Mouse (Mus musculus) heart, embryonic 14.5 days (tissue): Measurements from ENCODE around the gene Cfap73. TPM values are rescaled to one million over a fixed set of nuclear protein-coding genes. Genes with fewer than 3 reads are reported as not detected.

Experiments used
- ATAC-seq: fragments of 200-750 bp; cut with Nextera tagmentation; 2 replicates; pipeline ENCODE4 v1.8.0; 2017; ENCODE audit warnings: low read depth, moderate TSS enrichment; ENCODE audit not compliant: insufficient number of reproducible peaks, insufficient read depth, low FRiP score
- H3K27ac ChIP-seq, 2 experiments: fragments of 200-500 bp in 1 of 2; fragments of 300-500 bp in 1 of 2; sonication (generic) in 1 of 2; replicated peaks in 1 of 2; 2 replicates each; pipeline ENCODE4 v1.5.1; 2012 to 2014; ENCODE audit warnings: low read depth in 2 of 2, low read length in 2 of 2, control low read depth in 1 of 2, mild to moderate bottlenecking in 1 of 2, mixed read lengths in 1 of 2; ENCODE audit not compliant: control insufficient read depth in 1 of 2, insufficient read depth in 1 of 2
- H3K27me3 ChIP-seq: fragments of 300-500 bp; sonication (generic); 2 replicates; pipeline ENCODE4 v1.6.1; 2014; ENCODE audit warnings: mild to moderate bottlenecking, low read length, control low read depth; ENCODE audit not compliant: control insufficient read depth, insufficient read depth
- H3K36me3 ChIP-seq: fragments of 300-500 bp; sonication (generic); 2 replicates; pipeline ENCODE4 v1.6.1; 2014; ENCODE audit warnings: mild to moderate bottlenecking, control low read depth, low read length, mixed read lengths; ENCODE audit not compliant: control insufficient read depth, insufficient read depth
- H3K4me1 ChIP-seq, 2 experiments: fragments of 200-500 bp in 1 of 2; fragments of 300-500 bp in 1 of 2; sonication (generic) in 1 of 2; 2 replicates each; pipeline ENCODE4 v1.6.1; 2012 to 2014; ENCODE audit warnings: low read length in 2 of 2, control low read depth in 1 of 2, mixed read lengths in 1 of 2; ENCODE audit not compliant: control insufficient read depth in 2 of 2, insufficient read depth in 2 of 2
- H3K4me2 ChIP-seq: fragments of 300-500 bp; sonication (generic); 2 replicates; pipeline ENCODE4 v1.6.1; 2014; ENCODE audit warnings: mild to moderate bottlenecking, low read length
- H3K4me3 ChIP-seq, 2 experiments: fragments of 200-500 bp in 1 of 2; fragments of 300-500 bp in 1 of 2; sonication (generic) in 1 of 2; 2 replicates each; pipeline ENCODE4 v1.5.1; 2012 to 2014; ENCODE audit warnings: low read length in 2 of 2, mild to moderate bottlenecking in 2 of 2, control low read depth in 1 of 2, low read depth in 1 of 2, moderate library complexity in 1 of 2; ENCODE audit not compliant: control insufficient read depth in 1 of 2, insufficient read depth in 1 of 2
- H3K9ac ChIP-seq: fragments of 300-500 bp; sonication (generic); 2 replicates; pipeline ENCODE4 v1.6.1; 2014; ENCODE audit warnings: mild to moderate bottlenecking, low read length
- H3K9me3 ChIP-seq: fragments of 300-500 bp; sonication (generic); 2 replicates; pipeline ENCODE4 v1.6.1; 2016; ENCODE audit warnings: low read length, control low read depth; ENCODE audit not compliant: control insufficient read depth
- WGBS: fragments of 180-500 bp; shearing (Covaris S2); extraction: QIAGEN DNeasy Blood & Tissue Kit; methylation state at CpG from one replicate; pipeline ENCODE4 v1.1.7; 2014; 5-methylcytosine and 5-hydroxymethylcytosine counted together
- polyA plus RNA-seq: library from polyadenylated mRNA; unstranded; fragments of >200 nt; fragmentation: Nextera tagmentation; extraction: Ambion mirVana; gene quantifications from 2 replicates; pipeline ENCODE4 v1.2.1, GENCODE M21; 2014

The Cfap73 gene
- polyA plus RNA-seq, 1 experiment from 2014 or later: not detected

GRCm38 (mm10) chr5:120652915-120653701, 19.1 kb upstream of the Cfap73 start:
- H3K9ac ChIP-seq: no peak overlapping the region
- no peaks in the 10 kb centered on the region for H3K36me3 ChIP-seq
- H3K4me1 ChIP-seq: peaks cover 5 to 14% of the 10 kb centered on the region in 2 experiments
- H3K4me3 ChIP-seq: no peak overlapping the region
- WGBS: 79% methylated on average over 28 of the region's 28 CpGs
- H3K27me3 ChIP-seq: peaks cover 37% of the 10 kb centered on the region
- H3K27ac ChIP-seq: no peak overlapping the region
- no peaks in the 10 kb centered on the region for H3K9me3 ChIP-seq
- no peak for ATAC-seq
- no peak overlapping the region for H3K4me2 ChIP-seq

DNA sequence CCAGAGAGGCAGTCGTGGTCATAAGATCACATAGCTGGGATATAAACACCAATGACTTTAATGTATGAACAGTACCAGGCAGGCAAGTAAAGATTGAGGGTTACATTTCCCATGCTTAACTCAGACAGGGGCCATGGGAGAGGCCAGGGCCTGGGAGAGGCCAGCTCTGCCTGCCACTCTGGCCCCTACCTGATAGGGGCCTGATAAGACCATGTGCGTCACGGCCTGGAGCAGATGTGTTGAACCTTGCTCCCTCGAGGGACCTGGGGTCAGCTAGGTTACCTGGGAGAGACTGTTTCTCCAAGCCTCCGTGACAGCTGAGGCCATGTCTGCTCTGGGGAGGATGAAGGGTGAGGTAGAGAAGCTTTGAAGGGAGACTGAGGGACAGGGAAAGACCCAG, 17.2 kb upstream of the Cfap73 start:
- Histone ChIP-seq H3K36me3 (no peaks in the 10 kb centered on the region), H3K27me3 (peaks cover 42% of the 10 kb centered on the region), H3K4me3 (no peak overlapping the region), H3K9me3 (no peaks in the 10 kb centered on the region), H3K9ac (no peak overlapping the region), H3K4me1 (peaks cover 5 to 14% of the 10 kb centered on the region in 2 experiments), H3K27ac (no peak overlapping the region), H3K4me2 (no peak overlapping the region)
- 34% methylated on average over 5 of the region's 5 CpGs for WGBS
- no peak for ATAC-seq

DNA sequence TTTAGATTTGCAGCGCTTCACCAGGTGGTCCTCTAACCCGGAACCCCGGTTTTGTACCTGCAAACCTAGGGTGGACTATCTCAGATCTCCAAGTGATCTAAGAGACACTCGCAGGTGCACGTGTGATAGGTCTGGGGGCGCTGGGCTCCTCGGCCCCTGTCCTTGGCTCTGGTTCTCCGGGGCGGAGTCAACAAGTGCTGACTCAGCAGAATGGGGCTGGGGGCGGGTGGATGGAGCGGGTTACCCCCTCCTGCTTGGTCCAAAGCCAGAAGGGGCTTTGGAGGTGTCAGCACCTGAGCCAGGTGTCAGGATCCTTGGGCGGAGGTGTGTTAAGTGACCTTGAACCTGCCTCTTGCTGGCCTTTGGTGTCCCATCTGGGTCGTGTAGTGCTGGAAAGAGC, 15.9 kb upstream of the Cfap73 start:
- no peak for ATAC-seq
- Histone ChIP-seq H3K36me3 (no peaks in the 10 kb centered on the region), H3K9ac (no peak overlapping the region), H3K9me3 (no peaks in the 10 kb centered on the region), H3K27ac (no peak overlapping the region), H3K4me2 (no peak overlapping the region), H3K4me1 (peaks cover 5 to 14% of the 10 kb centered on the region in 2 experiments), H3K27me3 (peaks cover 42% of the 10 kb centered on the region), H3K4me3 (no peak overlapping the region)
- WGBS: 21% methylated on average over 13 of the region's 13 CpGs

DNA sequence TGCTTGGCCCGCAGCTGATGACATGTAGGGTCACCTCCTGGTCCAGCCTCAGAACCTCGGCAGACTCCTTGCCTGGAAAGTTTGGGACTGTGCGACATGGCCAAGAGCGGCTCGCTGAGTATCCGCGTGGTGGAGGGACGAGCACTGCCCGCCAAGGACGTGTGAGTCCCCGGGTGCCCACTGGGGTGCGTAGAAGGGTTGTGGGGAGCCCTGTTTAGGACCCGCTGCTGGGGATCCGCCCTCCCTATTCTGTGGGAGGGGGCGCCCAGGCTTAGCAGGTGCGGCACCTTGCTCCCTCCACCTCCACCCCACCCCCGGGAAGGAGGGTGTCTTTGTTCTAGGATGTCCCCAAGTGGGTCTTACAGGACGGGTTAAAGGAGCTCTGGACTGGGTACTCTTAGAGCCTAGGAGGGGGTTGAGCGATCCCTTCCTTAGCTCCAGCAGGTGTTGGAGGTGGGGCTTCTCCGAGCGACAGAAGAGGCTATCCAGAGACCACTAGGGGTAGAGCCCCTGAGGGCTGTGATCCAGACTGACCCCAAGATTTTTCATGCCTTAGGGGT, 15.4 kb upstream of the Cfap73 start:
- Histone ChIP-seq H3K4me3 (peak overlapping the region; percentile 22 to 34), H3K27me3 (peaks cover 42% of the 10 kb centered on the region), H3K36me3 (no peaks in the 10 kb centered on the region), H3K27ac (no peak overlapping the region), H3K4me2 (peak overlapping the region; percentile 69), H3K9me3 (no peaks in the 10 kb centered on the region), H3K4me1 (peaks cover 5 to 14% of the 10 kb centered on the region in 2 experiments), H3K9ac (no peak overlapping the region)
- ATAC-seq: peak; percentile 28; the same call in 1 of the 2 replicates
- WGBS: 4% methylated on average over 21 of the region's 21 CpGs

DNA sequence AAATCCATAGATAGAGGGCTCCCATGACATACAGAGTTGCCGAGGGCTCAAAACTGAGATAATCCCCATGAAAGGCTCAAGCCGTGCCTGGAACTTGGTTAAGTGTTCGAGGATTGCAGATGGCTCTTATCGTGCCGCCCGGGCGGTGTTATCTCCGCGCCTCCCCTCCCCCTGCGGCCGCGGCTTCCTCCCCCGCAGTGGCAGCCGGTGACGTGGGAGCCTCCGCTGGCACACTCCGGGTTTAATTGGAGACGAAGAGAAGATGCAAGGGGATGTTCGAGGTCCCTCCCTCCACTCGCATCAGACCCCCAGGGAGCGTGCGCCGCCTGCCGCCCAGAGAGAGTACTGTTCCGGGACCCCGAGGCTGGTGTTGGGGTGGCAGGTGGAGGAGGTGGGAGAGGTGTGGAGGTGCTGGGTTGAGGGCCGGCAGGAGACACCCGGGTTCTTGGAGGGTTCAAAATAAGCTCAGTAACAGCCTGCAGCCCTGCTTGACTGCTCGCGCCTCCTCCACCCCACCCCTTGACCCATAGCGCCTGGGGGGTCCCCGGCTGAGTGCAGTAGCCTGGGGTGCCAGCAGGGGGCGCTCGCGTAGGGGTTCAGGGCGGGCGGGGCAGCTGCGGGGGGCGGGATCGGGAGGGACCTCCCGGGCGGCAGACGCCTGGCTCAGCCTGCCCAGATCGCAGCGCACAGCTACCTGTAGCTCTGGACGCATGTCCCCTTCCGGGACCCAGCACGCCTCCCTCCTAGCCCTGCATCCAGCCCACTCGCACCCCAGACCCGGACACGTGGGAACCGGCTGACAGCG, 14.7 kb upstream of the Cfap73 start, which contains the start of gene Rasal1:
TSS of gene Rasal1 (plus strand) at position 244 of the 805 bp plus-strand sequence.
- 1% methylated on average over 53 of the region's 53 CpGs for WGBS
- Histone ChIP-seq H3K36me3 (no peaks in the 10 kb centered on the region), H3K9me3 (no peaks in the 10 kb centered on the region), H3K4me3 (peak within 1 kb of the TSS; percentile 32 to 34), H3K4me2 (peak within 1 kb of the TSS; percentile 69), H3K27me3 (peaks cover 42% of the 10 kb centered on the region), H3K27ac (no peak within 1 kb of the TSS), H3K4me1 (peaks cover 8 to 18% of the 10 kb centered on the region in 2 experiments), H3K9ac (peak within 1 kb of the TSS; percentile 44)
- ATAC-seq: 0 out of 2 replicates have a peak, but pooled peaks have one; percentile 19

DNA sequence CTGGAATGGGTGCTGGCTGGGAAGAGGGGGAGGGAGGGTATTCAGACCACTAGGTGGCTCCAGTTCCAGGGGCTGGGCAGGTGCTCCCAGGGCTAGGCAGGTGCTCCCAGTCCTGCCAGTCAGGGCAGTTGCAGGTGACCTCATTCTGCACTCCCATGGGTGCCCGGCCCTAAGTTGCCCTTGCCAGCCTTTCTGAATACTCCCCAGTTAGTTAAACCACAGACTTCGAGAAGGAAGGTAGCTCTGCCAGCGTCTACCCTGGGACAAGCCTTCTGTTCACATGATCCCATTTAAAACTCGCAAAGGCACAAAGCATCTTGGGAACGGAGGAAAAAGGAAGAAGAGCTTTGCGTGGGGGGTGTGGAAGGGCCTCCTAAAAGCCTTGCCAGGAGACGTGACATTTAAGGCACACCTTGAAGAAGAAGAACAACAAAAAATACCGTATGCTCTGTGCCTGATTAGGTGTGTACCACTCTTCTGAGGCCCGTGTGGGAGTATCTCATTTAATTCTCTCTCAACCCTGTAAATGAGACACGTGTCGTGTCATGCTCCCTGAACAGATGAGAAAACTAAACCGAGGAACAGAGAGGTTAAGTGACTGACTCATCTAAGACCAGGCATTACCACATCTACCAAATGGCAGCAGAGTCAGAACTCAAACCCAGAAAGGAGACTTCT, 13.9 kb upstream of the Cfap73 start:
- Histone ChIP-seq H3K27ac (no peak overlapping the region), H3K4me3 (peak overlapping the region in 1 of 2 experiments; percentile 34; a peak in 1 of 4 replicates), H3K27me3 (peaks cover 42% of the 10 kb centered on the region), H3K9ac (no peak overlapping the region; the same call in 1 of the 2 replicates), H3K4me1 (peaks cover 14 to 20% of the 10 kb centered on the region in 2 experiments), H3K9me3 (no peaks in the 10 kb centered on the region), H3K4me2 (peak overlapping the region; percentile 69), H3K36me3 (no peaks in the 10 kb centered on the region)
- no peak for ATAC-seq
- 29% methylated on average over 12 of the region's 12 CpGs for WGBS

GRCm38 (mm10) chr5:120647361-120647760, 13.3 kb upstream of the Cfap73 start:
- H3K27me3 ChIP-seq: peaks cover 39% of the 10 kb centered on the region
- no peak overlapping the region for H3K9ac ChIP-seq
- H3K4me1 ChIP-seq: peaks cover 14 to 20% of the 10 kb centered on the region in 2 experiments
- no peak for ATAC-seq
- no peaks in the 10 kb centered on the region for H3K9me3 ChIP-seq
- H3K4me2 ChIP-seq: no peak overlapping the region
- H3K36me3 ChIP-seq: no peaks in the 10 kb centered on the region
- 71% methylated on average over 3 of the region's 4 CpGs for WGBS
- H3K27ac ChIP-seq: no peak overlapping the region
- H3K4me3 ChIP-seq: no peak overlapping the region
